Mouse (Mus musculus): ENCODE measurements around the gene Ank3.

Gene Ank3

DNA sequence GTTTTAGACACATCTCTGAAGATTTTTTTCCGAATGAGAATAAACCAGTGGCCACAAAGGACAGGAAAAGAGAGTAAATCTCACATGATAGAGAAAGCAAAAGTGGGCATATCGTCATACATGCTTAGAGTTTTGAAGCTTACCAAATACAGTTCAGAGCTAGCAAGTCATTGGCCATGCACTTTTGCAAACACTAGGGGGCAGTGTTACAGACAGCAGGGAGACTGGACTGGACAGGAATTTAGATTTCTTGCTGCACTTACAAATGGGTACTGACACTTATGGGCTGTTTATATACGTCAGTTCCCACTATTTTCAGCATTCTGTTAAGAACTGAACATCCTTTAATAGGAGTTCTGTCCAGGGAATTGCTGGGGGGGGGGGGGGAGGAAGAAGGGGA lies 257.7 kb downstream of the Ank3 start:
- DNase-seq (ENCODE audit: low read depth, low spot score), result peak; percentile 48

DNA sequence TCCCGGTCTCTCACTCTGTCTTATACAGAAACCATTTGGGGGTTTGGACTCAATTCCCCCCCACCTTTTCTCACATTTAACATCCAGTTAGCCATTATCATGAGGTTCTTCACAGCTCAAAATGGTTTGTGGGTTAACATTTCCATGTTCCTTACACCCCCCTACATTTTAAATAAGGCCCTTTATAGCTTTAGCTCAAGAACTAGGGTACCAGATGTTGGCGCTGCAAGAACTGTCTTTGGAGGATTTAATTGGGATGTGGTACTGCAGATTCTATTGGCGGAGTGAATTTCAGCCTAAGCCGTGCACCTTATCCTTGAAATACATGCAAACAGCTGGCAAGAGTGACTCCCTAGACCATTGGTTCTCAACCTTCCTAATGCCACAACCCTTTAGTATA lies 261.2 kb downstream of the Ank3 start:
- DNase-seq (ENCODE audit: low read depth, low spot score), result no peak

DNA sequence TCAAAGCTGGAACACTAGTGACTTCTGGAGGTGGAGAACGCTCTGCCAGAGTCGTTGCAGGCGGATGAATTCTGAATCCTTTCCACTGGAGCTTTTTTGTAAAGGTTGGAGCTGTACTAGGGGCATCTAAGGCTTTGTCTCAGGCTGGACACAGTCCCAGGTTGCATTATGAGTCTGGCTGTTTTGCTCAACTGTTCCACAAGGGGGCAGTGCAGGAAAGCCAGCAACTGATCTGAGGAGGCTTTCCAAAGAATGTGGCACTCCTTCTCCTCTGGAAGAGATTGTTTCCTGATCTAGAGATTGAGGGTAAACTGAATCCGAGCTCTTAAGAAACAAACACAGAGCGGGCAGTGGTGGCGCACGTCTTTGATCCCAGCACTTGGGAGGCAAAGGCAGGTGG lies 263.8 kb downstream of the Ank3 start:
- DNase-seq (ENCODE audit: low read depth, low spot score), result peak; percentile 75

DNA sequence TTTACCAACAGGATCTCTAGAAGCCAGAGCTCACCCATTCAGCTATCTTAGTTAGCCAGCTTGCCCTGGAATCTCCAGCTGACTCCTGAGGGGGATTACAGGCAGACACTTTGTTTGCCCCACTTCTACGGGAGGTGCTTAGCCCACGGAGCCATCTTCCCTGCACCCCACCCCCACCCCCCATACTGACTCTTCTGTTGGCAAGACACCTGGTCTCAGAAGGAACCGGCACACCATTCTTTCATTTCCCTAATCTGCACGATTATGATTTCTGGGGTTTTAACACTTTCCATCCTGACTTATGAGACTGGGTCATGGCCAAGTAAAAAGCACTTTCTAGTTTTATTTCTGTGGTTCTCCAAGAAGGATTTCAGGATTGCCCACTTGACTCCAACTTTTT lies 268.9 kb downstream of the Ank3 start:
- DNase-seq (ENCODE audit: low read depth, low spot score), result no peak

DNA sequence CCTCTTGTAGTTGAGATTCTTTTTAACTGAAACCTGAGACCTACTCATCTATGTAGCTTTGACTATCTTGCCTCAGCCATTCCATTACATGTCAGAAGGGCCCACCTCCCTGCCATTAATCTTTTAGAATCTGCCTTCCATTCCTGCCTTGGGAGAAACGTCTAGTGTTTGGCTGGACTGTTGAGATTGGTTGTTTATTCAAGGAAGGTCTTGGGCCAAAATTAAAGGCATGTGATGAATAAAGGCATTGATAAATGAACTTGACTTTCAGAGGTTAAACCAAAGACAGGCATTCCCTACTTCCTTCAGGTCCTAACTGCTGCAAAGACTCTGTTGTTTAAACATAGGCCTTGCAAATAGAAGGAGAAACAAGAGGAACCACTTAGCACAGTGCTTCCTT lies 271.9 kb downstream of the Ank3 start:
- DNase-seq (ENCODE audit: low read depth, low spot score), result no peak

DNA sequence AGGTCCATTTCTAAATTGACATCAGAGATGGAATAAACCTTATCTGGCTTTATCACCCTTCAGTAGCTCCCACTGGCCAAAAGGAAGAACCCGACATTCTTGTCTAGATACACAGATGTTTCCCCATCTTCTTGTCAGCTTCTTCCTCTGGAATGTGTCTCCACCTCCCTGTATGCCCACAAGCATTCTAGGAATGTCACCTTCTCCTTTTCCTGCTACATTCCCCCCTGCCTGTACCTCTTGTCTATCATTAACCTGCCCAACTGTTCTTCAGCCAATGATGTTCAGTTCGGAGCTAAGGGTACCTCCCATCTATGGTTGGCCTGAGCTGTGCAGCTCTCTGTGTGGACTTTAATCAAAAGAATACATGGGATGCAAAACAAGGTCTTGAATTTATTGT lies 272.4 kb downstream of the Ank3 start:
- no peak for DNase-seq (ENCODE audit: low read depth, low spot score)

DNA sequence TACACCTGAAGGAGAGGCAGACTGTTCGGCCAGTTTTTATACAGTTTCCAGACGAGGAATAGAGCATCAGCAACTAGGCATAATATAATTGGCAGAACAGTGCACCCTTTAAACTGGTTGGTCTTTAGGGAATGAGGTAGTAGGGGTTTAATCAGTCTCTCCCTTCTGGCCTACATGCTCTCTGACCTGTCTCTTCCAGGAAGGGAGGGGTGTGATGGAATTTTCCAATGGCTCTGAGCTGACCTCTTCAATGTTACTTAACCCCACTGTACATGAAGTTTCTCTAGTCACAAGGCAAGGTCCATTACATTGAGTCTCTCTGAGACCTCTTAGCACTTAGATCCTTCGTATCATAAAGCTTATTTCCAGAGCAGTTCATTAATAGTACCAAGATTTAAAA lies 272.9 kb downstream of the Ank3 start:
- no peak for DNase-seq (ENCODE audit: low read depth, low spot score)

DNA sequence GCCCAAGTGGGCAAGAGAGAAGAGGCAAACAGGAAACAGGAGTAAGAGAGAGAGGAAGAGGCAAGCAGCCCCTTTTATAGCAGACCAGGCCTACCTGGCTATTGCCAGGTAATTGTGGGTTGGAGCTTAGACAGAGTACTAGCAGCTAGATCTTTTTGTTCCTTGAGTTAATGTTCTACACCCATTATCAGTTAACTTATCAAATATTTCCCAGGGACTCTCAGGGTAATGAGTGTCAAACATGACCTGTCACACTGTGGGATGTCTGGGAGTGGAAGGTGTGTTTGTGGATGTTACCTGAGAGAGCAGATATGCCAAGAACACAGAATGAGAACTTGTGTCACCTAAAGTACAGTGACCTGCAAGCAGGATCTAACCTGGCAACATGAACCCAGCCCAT lies 274.0 kb downstream of the Ank3 start:
- DNase-seq (ENCODE audit: low read depth, low spot score), result no peak

DNA sequence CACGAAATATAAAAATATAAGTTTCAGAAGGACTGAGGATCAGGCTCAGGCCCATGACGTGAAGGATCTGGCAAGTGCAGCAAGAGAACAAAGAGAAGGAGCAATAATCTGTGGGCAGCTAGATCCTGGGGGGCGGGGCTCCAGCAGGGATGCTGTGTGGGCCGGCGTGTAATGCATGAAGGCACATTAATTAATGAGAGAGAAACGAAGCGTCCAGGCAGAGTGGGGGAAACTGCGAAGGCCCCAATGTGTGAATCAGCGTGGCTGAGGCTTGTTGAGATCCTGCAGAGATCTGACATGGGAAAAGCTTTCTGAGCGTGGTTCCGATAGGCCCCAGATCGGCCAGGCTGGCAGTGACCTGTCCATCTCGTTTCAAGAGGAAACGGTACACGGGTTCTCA lies 279.7 kb downstream of the Ank3 start:
- no peak for DNase-seq (ENCODE audit: low read depth, low spot score)

DNA sequence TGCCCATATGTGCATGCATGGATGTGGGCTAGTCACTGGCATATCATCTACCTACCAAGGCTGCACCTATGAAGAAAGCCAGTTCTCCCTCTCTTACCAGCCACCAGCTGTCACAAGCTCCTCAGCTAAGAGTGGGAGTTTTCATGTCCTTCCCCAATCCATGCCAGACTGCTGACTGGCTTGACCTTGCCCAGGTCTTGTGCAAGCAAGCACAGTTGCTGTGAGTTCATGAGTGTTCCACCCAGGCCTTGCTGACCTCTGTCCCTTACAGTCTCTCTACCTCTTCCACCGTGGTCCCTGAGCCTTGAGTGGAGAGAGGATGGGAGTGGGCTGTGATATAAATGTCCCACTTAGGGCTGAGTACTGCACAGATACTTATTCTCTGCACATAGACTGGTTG lies 287.8 kb downstream of the Ank3 start:
- DNase-seq (ENCODE audit: low read depth, low spot score), result peak; percentile 18

DNA sequence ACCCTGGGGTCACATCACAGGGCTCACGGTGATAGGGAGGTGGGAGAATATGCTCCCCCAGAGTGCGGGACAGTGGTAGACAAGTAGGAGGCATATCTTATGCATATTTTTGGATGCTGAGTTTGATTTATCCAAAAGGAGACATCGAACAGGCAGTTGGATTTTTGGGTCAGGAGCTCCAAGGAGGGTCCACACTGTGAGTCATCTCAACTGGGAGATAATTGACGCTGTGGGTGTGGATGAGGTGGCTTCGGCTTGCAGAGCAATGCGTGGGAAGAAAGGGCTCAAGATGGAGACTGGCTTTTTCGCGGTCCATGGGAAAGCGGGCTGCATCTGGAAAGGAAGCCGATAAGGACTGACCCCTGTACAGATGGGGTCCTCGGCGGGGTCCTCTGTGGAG lies 290.5 kb downstream of the Ank3 start:
- DNase-seq (ENCODE audit: low read depth, low spot score), result no peak

DNA sequence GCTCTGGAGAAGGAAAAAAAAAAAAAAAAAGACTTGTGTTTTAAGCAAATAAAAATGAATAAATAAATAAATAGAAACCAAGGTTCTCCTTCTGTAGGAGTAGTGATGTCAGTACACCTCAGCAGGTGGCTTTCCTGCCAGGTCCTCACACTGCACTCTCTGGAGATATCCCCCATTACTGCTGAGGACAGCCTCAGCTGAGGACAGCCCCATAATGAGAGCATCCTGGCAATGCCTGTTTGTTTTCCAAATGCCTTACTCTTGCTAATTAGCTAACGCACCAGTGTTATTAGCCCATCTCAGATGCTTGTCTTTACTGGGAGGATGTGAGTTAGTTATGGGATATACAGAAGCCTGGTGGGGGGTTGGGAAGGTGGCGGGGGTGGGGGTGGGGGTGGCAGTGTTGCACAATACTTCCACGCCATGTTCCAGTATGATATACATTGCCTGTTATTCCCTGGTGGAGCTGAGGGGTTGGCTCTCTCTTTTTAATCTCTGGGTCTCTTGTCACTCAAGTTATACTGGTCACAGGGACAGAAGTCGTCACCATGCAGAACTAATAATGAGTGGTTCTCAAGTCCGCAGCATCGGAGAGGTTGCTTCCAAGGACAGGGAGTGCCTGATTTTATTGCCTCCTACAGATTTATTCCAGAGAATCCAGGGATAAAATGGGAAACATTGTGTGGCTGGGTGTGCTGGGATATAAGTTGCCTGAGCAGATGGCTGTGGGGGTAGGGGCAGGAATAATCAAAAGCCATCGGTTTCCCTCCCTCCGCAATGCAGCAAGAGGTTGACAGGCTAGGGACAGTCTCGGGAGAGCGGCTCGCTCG lies 291.8 kb downstream of the Ank3 start:
- DNase-seq (ENCODE audit: low read depth, low spot score), result no peak

DNA sequence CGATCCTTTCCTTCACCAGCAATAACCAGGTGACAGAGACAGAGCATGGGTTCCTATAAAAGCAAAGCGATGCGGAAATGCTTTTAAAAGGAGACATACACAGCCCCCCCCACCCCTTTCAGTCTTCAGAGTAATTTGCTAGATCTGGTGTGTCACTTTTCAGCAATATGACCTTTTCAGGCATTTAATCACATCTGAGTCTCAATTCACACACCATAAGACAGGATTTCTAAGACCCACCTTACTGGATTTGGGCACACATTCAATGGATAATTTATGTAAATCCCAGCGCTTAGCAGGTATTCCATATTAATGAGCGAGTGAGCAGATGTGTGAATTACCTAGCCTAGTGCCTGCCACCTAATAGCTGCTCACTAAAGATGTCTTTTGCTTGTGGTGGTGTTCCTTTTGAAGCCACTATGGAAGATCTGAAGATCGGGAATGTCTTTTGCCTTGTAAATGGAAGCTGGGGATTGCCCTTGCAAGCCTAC lies 292.4 kb downstream of the Ank3 start:
- DNase-seq (ENCODE audit: low read depth, low spot score), result no peak

DNA sequence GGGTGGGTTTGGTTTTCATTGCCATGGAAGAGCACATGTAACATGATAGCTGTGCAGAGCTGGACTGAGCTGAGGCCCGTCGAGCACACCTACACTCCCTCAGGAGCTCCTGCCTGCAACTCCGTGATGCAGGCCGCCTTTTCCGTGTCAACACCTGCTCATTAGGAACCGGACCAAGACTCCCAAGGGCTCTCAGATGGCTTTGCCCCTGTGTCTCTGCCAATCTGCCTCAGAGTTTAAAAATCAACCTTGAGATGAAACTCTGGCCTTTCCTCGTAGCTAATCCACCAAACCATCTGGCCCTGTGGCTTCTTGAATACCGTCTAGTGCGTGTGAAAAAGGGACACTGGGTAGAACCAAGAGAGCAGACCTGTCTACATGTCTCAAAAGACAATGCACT lies 297.4 kb downstream of the Ank3 start:
- peak; percentile 16 for DNase-seq (ENCODE audit: low read depth, low spot score)

DNA sequence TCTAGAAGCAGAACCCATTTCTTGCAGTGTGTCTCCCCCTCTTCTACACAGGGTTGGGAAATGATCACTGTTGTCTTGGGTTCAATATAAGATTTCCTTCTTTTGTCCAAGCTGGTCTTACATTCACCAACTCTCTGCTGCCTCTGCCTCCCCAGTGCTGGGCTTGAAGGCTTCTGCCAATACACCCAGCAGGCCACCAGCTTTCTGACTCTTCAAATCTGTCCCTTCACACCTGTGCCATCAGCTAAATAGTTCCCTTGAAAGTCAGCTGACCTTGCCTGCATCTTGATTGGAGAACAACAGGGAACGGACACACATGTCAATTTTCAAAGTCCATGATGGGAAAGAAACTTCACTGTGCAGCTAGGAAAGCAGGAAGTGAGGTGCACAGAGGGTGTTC lies 300.1 kb downstream of the Ank3 start:
- no peak for DNase-seq (ENCODE audit: low read depth, low spot score)

DNA sequence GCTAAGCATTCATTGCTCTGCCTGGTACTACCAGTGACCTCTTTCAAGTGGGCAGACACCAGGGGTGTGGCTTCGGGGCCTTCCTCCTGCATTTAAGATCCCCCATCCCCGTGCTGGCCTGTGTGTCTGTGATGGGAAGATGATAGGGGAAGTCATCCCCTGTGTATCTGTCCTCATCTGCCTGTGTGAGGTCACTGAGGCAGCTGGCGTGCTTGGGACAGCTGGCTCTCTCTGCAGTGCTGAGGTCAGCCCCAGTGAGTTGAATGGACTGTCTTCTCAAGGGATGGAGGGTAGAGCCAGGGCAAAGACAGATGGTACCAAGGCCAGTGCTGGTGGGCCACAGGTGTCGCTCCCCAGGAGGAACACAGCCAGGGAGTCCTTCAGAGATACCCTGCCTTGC lies 302.7 kb downstream of the Ank3 start:
- peak; percentile 13 for DNase-seq (ENCODE audit: low read depth, low spot score)

DNA sequence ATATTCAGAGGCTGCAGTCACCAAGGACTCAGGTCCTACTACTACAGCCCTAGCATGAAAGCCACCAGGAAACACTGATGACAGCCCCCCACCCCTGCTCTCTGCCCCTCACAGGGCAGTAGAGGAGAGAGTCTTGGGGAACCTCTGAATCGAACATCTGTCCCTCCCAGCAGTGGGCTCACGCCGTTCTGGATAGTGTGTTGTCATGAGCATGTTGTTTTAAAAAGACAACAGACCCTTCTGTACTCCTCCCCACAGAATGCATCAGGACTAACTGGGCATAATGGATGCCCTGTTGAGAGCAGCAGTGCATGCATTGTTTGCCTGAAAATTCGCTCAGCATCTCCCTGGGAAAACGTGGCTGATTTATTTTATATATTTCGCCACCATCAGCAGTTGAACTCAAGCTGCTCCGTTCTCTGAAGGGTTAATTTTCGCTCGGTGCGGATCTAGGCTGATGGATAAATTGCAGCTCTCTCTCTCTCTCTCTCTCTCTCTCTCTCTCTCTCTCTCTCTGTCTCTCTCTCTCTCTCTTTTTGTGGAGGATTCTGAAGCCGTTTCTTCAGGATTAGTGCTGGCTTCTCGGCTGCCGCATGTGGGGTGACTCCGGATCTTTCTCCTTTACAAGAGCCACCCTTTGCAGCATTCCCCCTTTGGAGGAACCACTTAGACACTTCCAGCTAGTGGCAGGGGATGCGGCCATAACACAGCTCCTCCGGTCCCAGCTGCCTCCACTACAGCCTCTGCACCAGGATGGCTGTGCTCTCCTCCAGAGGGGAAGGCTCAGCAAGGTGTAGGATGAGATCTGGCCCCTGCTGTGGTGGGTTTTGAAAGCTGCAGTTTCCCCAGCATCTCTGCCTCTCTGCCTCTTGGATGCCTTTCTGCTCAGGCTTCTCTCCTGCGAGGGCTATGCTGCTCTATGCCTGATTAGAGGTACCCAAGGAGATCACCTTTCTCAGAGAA lies 307.5 kb downstream of the Ank3 start:
- DNase-seq (ENCODE audit: low read depth, low spot score), result no peak

DNA sequence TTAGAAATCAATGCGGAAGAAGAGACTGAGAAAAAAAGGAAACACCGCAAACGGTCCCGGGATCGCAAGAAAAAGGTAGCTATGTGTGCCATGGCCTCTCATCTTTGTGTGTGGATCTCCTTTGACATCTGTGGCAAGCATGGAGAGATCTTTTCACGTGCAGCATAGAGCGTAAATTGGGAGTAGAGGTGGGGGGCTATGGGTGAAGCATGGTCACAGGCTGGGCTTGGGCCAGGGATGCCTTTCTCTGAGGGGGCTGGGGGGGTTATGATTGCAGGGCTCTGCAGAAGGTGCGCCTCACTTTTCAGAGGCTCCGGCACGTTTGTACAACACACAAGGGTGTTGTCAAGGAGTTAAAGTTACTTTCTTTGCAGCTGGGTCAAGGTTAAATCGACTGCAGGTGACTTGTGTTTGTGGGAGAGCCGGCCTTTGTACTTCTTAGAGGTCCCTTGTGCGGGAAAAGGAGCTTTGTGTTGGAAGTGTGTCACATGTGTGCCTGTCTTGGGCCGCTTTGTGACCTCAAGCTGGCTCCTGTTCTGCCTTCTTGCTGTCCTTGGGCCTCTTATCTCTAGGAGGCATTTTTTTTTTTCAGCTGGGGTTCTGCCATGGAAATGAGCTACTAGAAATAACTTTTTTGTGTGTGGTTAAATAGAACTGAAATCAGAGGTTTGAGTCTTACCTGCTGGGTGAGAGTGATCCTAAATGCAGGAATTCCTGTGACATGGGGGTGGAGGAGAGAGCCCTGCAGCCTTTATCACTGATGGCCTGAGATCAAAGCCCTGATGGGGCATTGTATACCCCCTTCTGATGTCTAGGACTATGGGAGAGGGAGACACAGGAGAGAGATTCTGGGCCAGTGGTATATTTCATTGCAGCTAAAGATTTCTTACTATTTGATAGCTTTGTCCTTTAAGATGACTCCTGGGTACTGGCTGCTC lies 308.5 kb downstream of the Ank3 start:
- no peak for DNase-seq (ENCODE audit: low read depth, low spot score)

DNA sequence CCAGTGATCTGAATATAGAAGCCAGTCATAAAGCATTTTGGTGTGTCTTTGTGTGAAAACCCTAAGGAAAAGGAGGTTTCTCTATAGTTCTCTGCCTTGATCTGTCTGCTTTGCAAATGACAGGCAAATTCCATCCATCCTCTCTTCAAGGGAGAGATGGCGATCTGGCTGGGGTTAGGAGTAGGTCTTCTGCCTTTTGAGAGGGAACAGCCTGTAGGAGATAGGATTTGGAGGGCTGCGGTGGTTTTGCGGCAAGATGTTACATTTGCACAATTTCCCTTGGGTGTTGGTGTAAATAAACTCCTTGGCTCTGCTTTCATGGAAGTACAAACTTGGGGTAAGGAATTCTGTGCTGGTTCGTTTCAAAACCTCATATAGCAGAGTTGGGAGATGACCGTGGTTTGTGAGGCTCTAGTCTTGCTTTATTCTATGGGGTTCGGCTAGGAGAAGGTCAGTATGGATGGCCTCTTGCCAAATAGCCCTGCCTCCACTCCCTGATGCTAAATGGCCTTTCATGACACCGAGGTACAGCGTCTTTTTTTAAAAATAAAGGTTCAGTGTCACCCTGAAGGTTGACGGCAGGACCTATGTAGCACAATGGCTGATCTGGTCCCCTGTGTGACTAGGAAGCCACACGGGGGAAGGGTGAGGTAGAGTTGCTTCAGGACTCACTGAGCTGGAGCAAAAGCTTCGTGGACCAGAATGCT lies 309.4 kb downstream of the Ank3 start:
- DNase-seq (ENCODE audit: low read depth, low spot score), result no peak

DNA sequence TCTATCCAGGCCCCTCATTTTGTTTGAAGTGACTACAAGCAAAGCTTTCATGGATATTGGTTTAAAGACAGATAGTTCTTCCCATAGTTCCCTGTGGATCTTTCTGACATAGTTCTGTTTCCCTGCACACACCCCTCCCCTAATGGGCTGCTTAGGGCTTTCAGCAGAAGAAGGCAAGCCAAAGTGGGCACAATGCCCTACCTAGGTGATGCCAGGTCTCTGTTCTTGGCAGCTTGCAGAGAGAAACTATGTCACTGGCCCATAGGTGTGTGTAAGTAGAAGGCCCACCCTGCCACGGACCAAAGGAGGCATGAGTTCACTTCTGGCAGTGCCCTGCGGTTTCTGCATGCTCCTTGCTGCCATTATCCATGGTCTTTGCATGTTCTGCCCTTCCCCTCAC lies 311.1 kb downstream of the Ank3 start:
- DNase-seq (ENCODE audit: low read depth, low spot score), result no peak

DNA sequence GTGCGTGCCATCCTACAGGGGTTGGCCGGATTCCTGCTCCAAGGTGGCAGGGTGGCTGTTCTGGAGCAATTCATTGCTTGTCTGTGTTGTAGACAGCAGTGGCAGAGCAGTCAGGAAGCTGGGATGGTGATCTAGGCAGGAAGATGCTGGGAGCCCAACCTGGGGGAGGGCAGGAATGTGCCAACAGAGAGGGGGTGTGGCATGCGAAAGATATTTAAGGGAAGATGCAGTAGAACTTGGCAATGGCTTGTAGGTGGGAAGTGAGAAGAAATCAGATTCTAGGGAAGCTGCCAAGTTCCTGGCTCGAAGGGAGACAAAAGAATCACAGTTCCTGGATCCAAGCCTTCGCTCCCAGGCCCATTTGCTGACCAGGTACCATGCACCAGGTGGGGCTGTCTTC lies 312.2 kb downstream of the Ank3 start:
- no peak for DNase-seq (ENCODE audit: low read depth, low spot score)

Measured in skeletal muscle tissue, adult 2 months (tissue).